Mouse (Mus musculus) monocyte, adult 2 months (primary cell): ENCODE results near the gene Etnk2.

Experiments used
- DNase-seq, 2 experiments: peaks; one replicate each; pipeline ENCODE4 v3.0.0; 2022; ENCODE audit warnings: low spot score in 2 of 2, low read depth in 1 of 2

Gene Etnk2

GRCm38 (mm10) chr1:133350210-133350609 is 13.2 kb upstream of the Etnk2 start, which contains the start of gene Ren1:
Gene Ren1, plus strand, starts transcription at chr1:133350510.
- DNase-seq, result no peak

DNA sequence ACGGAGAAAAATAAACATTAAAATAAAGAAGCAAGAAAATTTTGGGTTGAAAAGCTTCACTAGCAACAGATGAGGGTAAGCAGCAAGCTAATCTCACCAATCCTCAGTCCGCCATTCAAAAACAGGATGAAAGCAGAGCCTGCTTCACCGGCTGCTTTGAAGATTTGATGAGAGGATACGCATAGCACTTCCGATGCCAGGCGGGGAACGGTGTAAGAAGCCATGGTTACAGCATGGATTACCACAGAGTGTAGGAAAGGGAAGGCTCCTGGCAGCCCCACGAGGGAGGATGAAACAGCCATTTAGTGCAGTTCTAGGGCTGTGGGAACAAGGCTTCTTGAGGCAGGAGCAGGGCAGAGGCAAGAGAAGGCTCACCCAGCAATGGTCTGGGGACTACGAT is 11.6 kb upstream of the Etnk2 start:
- DNase-seq, result no peak

DNA sequence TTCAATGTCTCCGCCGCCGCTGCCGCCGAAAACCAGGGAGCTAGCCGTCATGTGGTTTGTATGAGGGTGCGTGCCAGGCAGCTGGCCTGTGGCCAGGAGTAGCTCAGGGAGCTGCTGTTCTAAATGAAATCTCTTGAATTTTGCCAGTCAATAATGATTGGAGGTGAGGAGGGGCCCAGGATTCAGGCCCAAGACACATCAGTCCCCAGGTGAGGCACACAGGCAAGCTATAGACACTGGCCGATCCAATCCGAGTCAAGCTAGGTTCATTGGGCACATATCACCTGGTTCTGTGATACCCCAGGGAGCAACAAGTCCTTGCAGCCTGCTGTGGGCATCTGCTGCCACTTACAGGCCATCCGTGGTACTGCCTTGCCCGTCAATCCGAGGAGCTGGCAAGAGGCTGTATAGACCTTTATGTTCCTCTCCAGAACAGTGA is 10.0 kb upstream of the Etnk2 start:
- peak in 1 of 2 experiments; percentile 7 for DNase-seq

GRCm38 (mm10) chr1:133355469-133355868 is 7.9 kb upstream of the Etnk2 start:
- no peak for DNase-seq

DNA sequence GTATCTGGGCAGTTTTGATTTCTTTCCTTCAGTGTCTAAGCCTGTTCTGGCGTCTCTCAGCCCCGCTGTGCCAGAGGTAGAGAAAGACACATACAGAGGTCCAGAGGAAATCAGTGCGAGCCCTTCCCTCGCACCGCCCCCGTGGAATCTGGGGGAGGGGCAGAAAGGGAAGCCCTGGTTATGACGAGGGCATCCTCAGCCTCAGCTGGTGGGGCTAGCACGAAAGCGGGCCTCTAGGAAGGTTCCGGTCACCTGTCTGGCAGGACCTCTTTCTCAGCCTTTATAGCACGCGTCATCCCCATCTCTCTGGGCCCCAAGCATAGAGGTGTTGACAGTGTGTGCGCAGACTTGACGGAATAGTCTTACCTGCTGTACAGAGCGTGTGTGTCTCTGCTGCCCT is 7.5 kb upstream of the Etnk2 start:
- DNase-seq, result no peak

GRCm38 (mm10) chr1:133356330-133356729 is 7.0 kb upstream of the Etnk2 start:
- DNase-seq, result no peak

GRCm38 (mm10) chr1:133361006-133361405 is 2.4 kb upstream of the Etnk2 start:
- DNase-seq, result no peak

DNA sequence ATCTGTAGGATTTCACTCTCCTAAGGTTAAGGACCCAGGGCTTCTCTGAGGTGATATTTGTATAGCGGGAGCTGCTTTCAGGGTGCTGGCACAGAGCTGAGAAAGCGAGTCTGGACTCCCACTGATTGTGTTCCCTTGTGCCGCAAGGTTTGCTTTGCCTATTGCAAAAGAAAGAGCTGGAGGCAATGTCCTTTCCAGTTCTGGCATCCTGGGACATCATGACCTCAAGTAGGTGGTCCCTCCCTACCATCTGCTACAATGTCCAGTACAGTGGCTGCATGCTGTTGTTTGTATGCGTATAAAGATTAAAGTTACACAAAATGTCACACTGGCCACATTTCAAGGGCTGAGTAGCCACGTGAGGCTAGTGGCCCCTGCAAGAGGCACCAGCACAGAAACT is 1.3 kb upstream of the Etnk2 start:
- DNase-seq, result no peak

- DNase-seq, result no peak
Observed at GRCm38 (mm10) chr1:133364022-133364630, 754 bp downstream of the Etnk2 start.

DNA sequence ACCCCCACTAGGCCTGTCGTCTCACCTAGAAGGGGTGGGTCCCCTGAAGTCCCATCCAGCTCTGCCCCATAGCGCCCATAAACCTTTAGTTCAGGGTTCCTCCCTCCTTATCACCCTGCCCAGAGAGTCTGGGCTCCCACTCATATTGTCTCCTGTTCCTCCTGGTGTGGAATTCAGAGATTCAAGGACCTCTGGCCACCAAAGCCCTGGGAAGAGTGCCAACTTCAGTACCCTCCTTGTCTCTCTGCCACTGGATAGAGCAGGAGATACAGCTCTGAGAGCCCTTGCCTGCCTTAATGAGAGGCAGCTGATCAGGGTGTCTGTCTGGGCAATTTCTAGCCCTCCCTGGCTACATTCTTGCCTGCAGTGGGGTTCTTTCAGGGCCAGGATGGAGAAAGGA is 1.5 kb downstream of the Etnk2 start:
- DNase-seq, result no peak

DNA sequence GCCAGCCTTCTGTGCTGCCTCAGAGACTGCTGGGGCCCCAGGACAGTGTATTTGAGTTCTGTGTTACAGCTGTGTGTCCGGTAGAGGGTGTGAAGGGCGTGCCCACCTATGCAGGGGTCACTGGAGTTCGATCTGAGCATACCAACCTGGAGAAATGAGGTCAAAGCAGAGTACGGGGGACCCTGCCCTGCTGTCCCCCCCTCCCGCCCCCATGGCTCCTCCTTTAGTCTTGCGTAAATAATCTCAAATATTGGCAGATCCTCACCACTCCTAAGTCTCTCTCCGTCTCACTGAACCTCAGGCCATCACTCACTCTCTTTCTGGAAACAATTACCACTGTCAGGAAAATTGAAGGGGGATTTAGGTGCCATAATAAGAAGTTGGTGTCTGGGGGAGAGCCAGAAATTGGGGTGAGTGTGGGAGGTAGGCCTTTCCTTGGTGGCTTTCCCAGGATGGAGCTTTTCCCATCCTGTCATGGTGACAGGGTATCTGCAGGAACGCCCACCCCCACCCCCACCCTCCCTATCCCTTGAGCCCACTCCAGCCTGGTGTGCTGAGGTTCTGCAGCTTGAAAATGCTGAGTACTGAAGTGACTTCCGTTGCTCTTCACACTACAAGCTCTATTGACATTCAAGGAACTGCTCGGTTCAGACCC is 3.7 kb downstream of the Etnk2 start:
- DNase-seq, result no peak

DNA sequence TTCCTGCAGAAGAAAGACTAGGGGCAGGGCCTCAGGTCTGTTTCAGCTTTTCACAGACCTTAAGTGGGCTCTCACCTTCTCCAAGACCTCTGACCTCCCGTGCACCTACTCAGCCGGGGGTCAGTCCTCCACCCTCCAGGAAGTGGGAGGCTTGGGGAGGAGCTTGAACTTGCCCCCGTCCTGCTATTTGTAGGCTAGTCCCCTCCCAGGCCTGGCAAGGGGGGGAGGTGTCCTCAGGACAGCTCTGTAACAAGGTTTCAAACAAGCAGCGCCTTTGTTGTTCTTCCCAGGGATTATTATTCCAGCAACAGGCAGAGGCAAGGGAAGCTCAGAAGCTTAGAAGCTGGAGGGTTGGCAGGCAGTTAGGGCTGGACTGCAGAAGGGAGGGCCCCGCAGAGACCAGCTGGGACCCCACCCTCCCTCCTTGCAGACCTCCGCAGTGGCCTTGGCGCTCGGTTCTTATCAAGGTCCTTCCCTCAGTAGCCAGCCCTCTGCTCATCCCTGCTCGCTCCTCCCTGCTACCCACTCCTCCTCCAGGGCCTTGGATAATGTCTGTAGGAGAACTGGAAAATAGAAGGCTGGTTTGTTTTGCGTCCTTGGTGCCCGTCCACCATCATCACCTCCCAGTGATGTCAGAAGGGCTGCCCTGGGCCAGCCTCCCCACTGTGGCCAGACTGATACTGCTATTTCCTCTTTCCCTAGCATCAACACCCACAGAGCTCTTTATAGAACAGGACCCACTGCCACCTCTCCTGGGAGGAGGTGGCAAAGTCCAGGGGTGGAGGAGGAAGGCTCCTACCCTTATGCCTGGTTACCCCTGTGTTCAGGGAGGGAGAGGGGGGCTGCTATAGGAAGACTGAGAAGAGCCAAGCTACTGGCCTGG is 4.5 kb downstream of the Etnk2 start:
- DNase-seq, result no peak

- DNase-seq, result no peak
Observed at GRCm38 (mm10) chr1:133368644-133369043, 5.3 kb downstream of the Etnk2 start.

GRCm38 (mm10) chr1:133370352-133370751 is 7.0 kb downstream of the Etnk2 start:
- DNase-seq, result no peak

GRCm38 (mm10) chr1:133371431-133371830 is 8.1 kb downstream of the Etnk2 start:
- DNase-seq, result no peak

- DNase-seq, result no peak
Observed at GRCm38 (mm10) chr1:133372113-133372512, 8.7 kb downstream of the Etnk2 start.

GRCm38 (mm10) chr1:133375696-133376346 is 12.4 kb downstream of the Etnk2 start:
- DNase-seq, result no peak

- DNase-seq, result no peak
Observed at GRCm38 (mm10) chr1:133377547-133377946, 14.2 kb downstream of the Etnk2 start.

DNA sequence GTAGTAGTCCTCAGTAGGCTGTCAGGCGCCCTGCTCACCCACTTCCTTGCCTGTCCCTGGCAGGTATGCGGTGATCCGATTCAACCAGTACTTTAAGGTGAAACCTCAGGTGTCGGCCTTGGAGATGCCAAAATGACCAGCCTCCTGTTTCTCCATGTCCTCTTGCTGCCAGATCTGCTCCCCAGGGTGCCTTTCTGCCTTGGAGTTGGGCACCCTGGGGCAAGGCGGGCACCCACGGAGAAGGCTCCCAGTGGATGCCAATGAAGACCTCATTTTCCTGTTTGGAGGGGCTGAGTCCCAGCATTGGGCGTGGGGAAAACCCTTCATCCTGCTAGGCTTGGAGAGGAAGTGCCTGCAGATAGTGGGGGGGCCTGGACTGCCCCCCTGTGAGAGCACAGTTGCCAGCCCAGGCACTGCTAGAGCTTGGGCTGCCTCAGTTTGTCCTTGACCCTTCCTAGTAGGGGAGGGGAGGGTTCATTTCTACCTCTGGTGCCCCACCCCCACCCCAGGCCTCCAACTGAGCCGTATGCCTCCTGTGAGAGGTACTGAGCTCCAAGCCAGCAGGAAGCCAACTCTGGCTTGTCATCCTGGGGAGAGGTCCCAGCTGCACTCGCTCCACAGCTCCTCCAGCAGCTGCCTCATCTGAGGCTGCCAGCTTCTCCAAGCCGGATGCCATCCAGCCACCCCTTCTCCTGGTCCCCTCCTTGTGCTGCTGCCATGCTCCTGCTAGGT is 16.0 kb downstream of the Etnk2 start:
- no peak for DNase-seq

- DNase-seq, result no peak
Observed at GRCm38 (mm10) chr1:133379986-133380320, 16.6 kb downstream of the Etnk2 start.
